20 mouse cellular contexts compared by ENCODE assay signal in genomic region chr17:63095553-63095952, GRCm38 (mm10).
"Had no signal": no experiment of that assay in that cellular context is flagged by ENCODE, and none has a peak within 500 bp of the region (broad histone marks: within the 10 kb centered on the region; RNA-seq: fewer than 3 reads in every experiment).

No protein-coding gene starts in this region.

- DNase-seq: kidney, adult 11 months; kidney, adult 8-10 months; kidney, postnatal 10 days; kidney, postnatal 36 days; liver, embryonic 13.5 days; lung, embryonic 14.5 days; right cerebral cortex, adult 18-20 months; right cerebral cortex, postnatal 14 days; right cerebral cortex, postnatal 4 days; thymus, adult 2 months; thymus, postnatal 14 days; thymus, postnatal 4 days had no signal

- H3K4me2 ChIP-seq: kidney, embryonic 15.5 days; limb, embryonic 13.5 days; liver, embryonic 13.5 days; lung, embryonic 14.5 days; midbrain, embryonic 13.5 days; neural tube, embryonic 12.5 days had no signal

- H3K9ac ChIP-seq: kidney, embryonic 15.5 days; limb, embryonic 13.5 days; liver, embryonic 13.5 days; lung, embryonic 14.5 days; midbrain, embryonic 13.5 days; neural tube, embryonic 12.5 days had no signal

- H3K27me3 ChIP-seq: kidney, embryonic 15.5 days; limb, embryonic 13.5 days; liver, embryonic 13.5 days; midbrain, embryonic 13.5 days; neural tube, embryonic 12.5 days had no signal

- H3K4me1 ChIP-seq: kidney, embryonic 15.5 days; limb, embryonic 10.5 days; limb, embryonic 13.5 days; neural tube, embryonic 12.5 days had no signal

- H3K9me3 ChIP-seq: kidney, embryonic 15.5 days; limb, embryonic 10.5 days; liver, embryonic 13.5 days; midbrain, embryonic 13.5 days; neural tube, embryonic 12.5 days had no signal

- H3K36me3 ChIP-seq: kidney, embryonic 15.5 days; limb, embryonic 10.5 days; limb, embryonic 13.5 days; liver, embryonic 13.5 days; midbrain, embryonic 13.5 days; neural tube, embryonic 12.5 days had no signal

- H3K4me3 ChIP-seq: kidney, embryonic 15.5 days; limb, embryonic 10.5 days; limb, embryonic 13.5 days; liver, embryonic 13.5 days; midbrain, embryonic 13.5 days; neural tube, embryonic 12.5 days had no signal

- H3K27ac ChIP-seq: kidney, embryonic 15.5 days; limb, embryonic 10.5 days; limb, embryonic 13.5 days; liver, embryonic 13.5 days; macrophage; midbrain, embryonic 13.5 days; neural tube, embryonic 12.5 days; stomach, postnatal 0 days had no signal

- ATAC-seq: lung, postnatal 0 days; midbrain, embryonic 13.5 days had no signal
